Mouse (Mus musculus) CD8-positive naive resting alpha-beta T cell, adult 2 months (primary cell): ENCODE measurements at regions not wholly inside any gene's neighbourhood (a gene's known extent, or its start where the extent isn't known, plus 50 kb on each side); places are given as distances from the start of the nearest gene placed in this dataset.

Experiments used
- DNase-seq, 2 experiments: peaks; one replicate each; pipeline ENCODE4 v3.0.0; 2022; ENCODE audit warnings: low read depth in 2 of 2, low spot score in 2 of 2

GRCm38 (mm10) chr13:5713195-5713863, 148.0 kb upstream of the Klf6 start:
- no peak for DNase-seq

GRCm38 (mm10) chr13:5714191-5714591, 147.1 kb upstream of the Klf6 start:
- DNase-seq, result peak; percentile 2 to 9

GRCm38 (mm10) chr13:5714793-5715192, 146.5 kb upstream of the Klf6 start:
- no peak for DNase-seq

- no peak for DNase-seq
These were observed 144.5 kb upstream of the Klf6 start for GRCm38 (mm10) chr13:5716749-5717148.

- DNase-seq, result no peak
These were observed 138.0 kb upstream of the Klf6 start for GRCm38 (mm10) chr13:5723319-5723718.

GRCm38 (mm10) chr13:5724364-5724763, 136.9 kb upstream of the Klf6 start:
- DNase-seq, result no peak

- DNase-seq, result no peak
These were observed 135.3 kb upstream of the Klf6 start for GRCm38 (mm10) chr13:5725984-5726383.

GRCm38 (mm10) chr13:5726446-5726845, 134.8 kb upstream of the Klf6 start:
- DNase-seq, result no peak

GRCm38 (mm10) chr13:5728172-5728571, 133.1 kb upstream of the Klf6 start:
- no peak for DNase-seq

GRCm38 (mm10) chr13:5728808-5729207, 132.5 kb upstream of the Klf6 start:
- no peak for DNase-seq

GRCm38 (mm10) chr13:5729426-5730068, 131.7 kb upstream of the Klf6 start:
- DNase-seq, result no peak

- no peak for DNase-seq
These were observed 129.1 kb upstream of the Klf6 start for GRCm38 (mm10) chr13:5732206-5732605.

GRCm38 (mm10) chr13:5735027-5735624, 126.2 kb upstream of the Klf6 start:
- no peak for DNase-seq

GRCm38 (mm10) chr13:5736472-5736871, 124.8 kb upstream of the Klf6 start:
- DNase-seq, result no peak

GRCm38 (mm10) chr13:5737214-5737613, 124.1 kb upstream of the Klf6 start:
- DNase-seq, result no peak

- no peak for DNase-seq
These were observed 120.5 kb upstream of the Klf6 start for GRCm38 (mm10) chr13:5740805-5741204.

GRCm38 (mm10) chr13:5744949-5745348, 116.3 kb upstream of the Klf6 start:
- no peak for DNase-seq

GRCm38 (mm10) chr13:5757176-5757575, 104.1 kb upstream of the Klf6 start:
- DNase-seq, result peak; percentile 3 to 33

GRCm38 (mm10) chr13:5757963-5758362, 103.3 kb upstream of the Klf6 start:
- no peak for DNase-seq

GRCm38 (mm10) chr13:5760030-5760429, 101.3 kb upstream of the Klf6 start:
- DNase-seq, result no peak

GRCm38 (mm10) chr13:5766394-5766793, 94.9 kb upstream of the Klf6 start:
- no peak for DNase-seq

GRCm38 (mm10) chr13:5767202-5767601, 94.1 kb upstream of the Klf6 start:
- no peak for DNase-seq

GRCm38 (mm10) chr13:5768699-5769098, 92.6 kb upstream of the Klf6 start:
- no peak for DNase-seq
